Mouse (Mus musculus) ES-CJ7 (cell line): ENCODE measurements around the gene Cbx3.

Experiments
- DNase-seq: peaks from one replicate; pipeline ENCODE4 v3.0.0; 2011; ENCODE audit warnings: low read depth, low spot score

The Cbx3 gene

GRCm38 (mm10) chr6:51523807-51524320 is 53.7 kb downstream of the Cbx3 start, which contains the start of gene Snx10:
Gene Snx10, plus strand, starts transcription at chr6:51523901.
- DNase-seq, result peak; percentile 53

DNA sequence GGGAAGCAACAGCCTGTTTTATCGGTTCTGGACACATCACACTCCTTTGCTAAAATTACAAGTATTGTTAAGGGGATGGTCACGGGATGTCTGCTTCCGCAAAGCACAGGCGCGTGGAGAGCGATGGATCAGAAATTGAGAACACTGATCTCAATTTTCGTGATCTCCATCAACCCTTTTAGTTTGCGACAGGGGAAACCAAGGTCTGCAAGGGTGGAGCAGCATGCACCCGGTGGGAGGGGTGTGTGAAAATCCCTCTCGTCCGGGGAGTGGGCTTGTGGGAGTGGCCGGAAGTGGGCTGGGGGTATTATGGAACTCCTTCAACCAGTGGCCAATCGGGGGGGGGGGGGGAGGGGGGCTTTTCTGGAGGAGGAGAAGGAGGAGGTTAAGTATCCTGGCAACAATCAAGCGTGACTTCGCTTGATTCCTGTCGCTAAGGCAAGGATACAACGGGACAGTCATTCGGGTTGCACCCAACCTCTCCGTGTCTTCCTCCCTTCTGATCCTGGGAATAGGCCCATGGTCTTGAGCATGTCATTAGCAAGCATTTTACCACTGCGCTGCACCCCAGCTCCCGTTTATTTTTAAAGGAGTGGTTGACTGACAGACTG is 54.3 kb downstream of the Cbx3 start:
- peak; percentile 93 for DNase-seq

DNA sequence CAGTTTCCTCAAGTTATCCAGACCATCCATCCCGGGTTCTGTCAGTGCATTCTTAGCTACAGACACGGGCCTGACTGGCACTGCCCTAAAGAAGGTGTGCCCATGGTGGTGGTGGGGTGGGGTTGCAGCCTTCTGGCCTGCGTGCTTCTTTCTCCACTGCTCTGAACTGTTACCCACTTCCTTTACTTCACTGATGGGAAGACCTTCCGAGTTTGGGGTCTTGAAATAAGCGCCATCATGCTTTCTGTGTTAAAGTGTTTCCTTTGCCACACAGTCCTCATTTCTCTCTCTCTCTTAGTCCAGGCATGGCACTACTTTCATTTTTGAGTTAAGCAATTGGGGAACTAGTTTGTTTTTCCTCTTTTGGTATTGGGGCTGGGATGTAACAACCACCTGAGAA is 54.8 kb downstream of the Cbx3 start:
- DNase-seq, result no peak

DNA sequence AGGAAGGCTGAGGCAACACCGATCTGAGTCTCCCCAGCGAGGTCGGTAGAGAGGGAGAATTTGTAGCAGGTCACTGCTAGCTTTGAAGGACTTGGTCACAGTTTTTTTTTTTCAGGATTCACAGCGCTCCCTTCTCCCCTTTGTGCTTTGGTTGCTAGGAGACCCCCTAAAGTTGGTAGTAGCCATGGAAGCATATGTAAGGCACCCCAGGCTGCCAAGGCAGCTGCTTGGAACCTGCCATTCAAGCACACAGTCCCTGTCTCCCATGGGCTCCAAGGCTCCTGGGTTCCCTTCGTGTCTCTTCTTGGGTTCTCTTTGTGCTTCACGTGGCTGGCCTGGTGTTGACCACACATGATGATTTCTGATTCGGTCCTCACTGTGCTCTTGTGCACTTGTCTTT is 59.3 kb downstream of the Cbx3 start:
- no peak for DNase-seq
